Mouse (Mus musculus) MEL-GATA-1-ER (cell line): ENCODE measurements around the gene Chrna7.

ENCODE experiments used
- DNase-seq: peaks from one replicate; pipeline ENCODE4 v3.0.0-alpha.2; 2012; ENCODE audit warnings: low read depth; ENCODE audit errors: extremely low read depth

Gene Chrna7

GRCm38 (mm10) chr7:63212084-63212723 lies at the start of gene Chrna7:
Gene Chrna7 (minus strand): TSS chr7:63212569.
- DNase-seq, result no peak

- no peak for DNase-seq
Measured at GRCm38 (mm10) chr7:63249404-63249803, 37.0 kb upstream of the Chrna7 start.

GRCm38 (mm10) chr7:63237852-63238516 lies 25.6 kb upstream of the Chrna7 start:
- no peak for DNase-seq

GRCm38 (mm10) chr7:63225066-63225780 lies 12.9 kb upstream of the Chrna7 start:
- DNase-seq, result no peak

GRCm38 (mm10) chr7:63211641-63212083 lies 707 bp downstream of the Chrna7 start:
- DNase-seq, result no peak

- DNase-seq, result no peak
Measured at GRCm38 (mm10) chr7:63209501-63209900, 2.9 kb downstream of the Chrna7 start.

GRCm38 (mm10) chr7:63207137-63207536 lies 5.2 kb downstream of the Chrna7 start:
- no peak for DNase-seq

GRCm38 (mm10) chr7:63195560-63195959 lies 16.8 kb downstream of the Chrna7 start:
- no peak for DNase-seq

- DNase-seq, result no peak
Measured at GRCm38 (mm10) chr7:63189647-63190534, 22.5 kb downstream of the Chrna7 start.

- DNase-seq, result no peak
Measured at GRCm38 (mm10) chr7:63170063-63170787, 42.1 kb downstream of the Chrna7 start.

- DNase-seq, result no peak
Measured at GRCm38 (mm10) chr7:63164617-63165016, 47.8 kb downstream of the Chrna7 start.

GRCm38 (mm10) chr7:63162272-63162864 lies 50.0 kb downstream of the Chrna7 start:
- DNase-seq, result no peak

GRCm38 (mm10) chr7:63153239-63153638 lies 59.1 kb downstream of the Chrna7 start:
- DNase-seq, result no peak

GRCm38 (mm10) chr7:63148740-63149139 lies 63.6 kb downstream of the Chrna7 start:
- DNase-seq, result no peak

GRCm38 (mm10) chr7:63148321-63148720 lies 64.0 kb downstream of the Chrna7 start:
- no peak for DNase-seq

- DNase-seq, result no peak
Measured at GRCm38 (mm10) chr7:63122547-63122946, 89.8 kb downstream of the Chrna7 start.

GRCm38 (mm10) chr7:63113671-63114070 lies 98.7 kb downstream of the Chrna7 start:
- DNase-seq, result no peak

GRCm38 (mm10) chr7:63113252-63113651 lies 99.1 kb downstream of the Chrna7 start:
- no peak for DNase-seq

GRCm38 (mm10) chr7:63109348-63109747 lies 103.0 kb downstream of the Chrna7 start:
- DNase-seq, result no peak

- no peak for DNase-seq
Measured at GRCm38 (mm10) chr7:63085954-63086353, 126.4 kb downstream of the Chrna7 start.
